Mouse (Mus musculus) ES-Bruce4 (cell line): Measurements from ENCODE around the gene Gm28042. TPM values are rescaled to one million over a fixed set of nuclear protein-coding genes. Genes with fewer than 3 reads are reported as not detected.

Experiments used
- H3K27ac ChIP-seq: 2 replicates; pipeline ENCODE4 v1.5.1; 2012; ENCODE audit warnings: low read length, inconsistent platforms; ENCODE audit not compliant: insufficient read depth
- H3K27me3 ChIP-seq: 2 replicates; pipeline ENCODE4 v1.6.1; 2012; ENCODE audit warnings: mild to moderate bottlenecking, low read length, inconsistent platforms; ENCODE audit not compliant: control insufficient read depth, poor library complexity, insufficient read depth, severe bottlenecking
- H3K36me3 ChIP-seq: 2 replicates; pipeline ENCODE4 v1.6.1; 2012; ENCODE audit warnings: inconsistent platforms, mild to moderate bottlenecking, low read length, moderate library complexity; ENCODE audit not compliant: control insufficient read depth, poor library complexity, insufficient read depth, severe bottlenecking
- H3K4me1 ChIP-seq: one replicate; pipeline ENCODE4 v1.8.1; 2011; ENCODE audit warnings: low read length; ENCODE audit not compliant: control insufficient read depth, insufficient read depth
- H3K4me3 ChIP-seq: 2 replicates; pipeline ENCODE4 v1.5.1; 2011; ENCODE audit warnings: low read depth, mild to moderate bottlenecking, low read length
- H3K9ac ChIP-seq: 2 replicates; pipeline ENCODE4 v1.6.1; 2012; ENCODE audit warnings: low read depth, mild to moderate bottlenecking, inconsistent platforms; ENCODE audit not compliant: poor library complexity, severe bottlenecking
- H3K9me3 ChIP-seq: replicated peaks from 2 replicates; pipeline ENCODE4 v1.6.1; 2012; ENCODE audit warnings: mild to moderate bottlenecking, low read length, inconsistent platforms; ENCODE audit not compliant: control insufficient read depth, poor library complexity, insufficient read depth, severe bottlenecking
- CTCF ChIP-seq: IDR thresholded peaks from one replicate; pipeline ENCODE4 v1.8.1; 2011; ENCODE audit warnings: low read depth, low read length
- EP300 ChIP-seq: IDR thresholded peaks from 2 replicates; pipeline ENCODE4 v1.6.1; 2011; ENCODE audit warnings: low read depth, low read length; ENCODE audit not compliant: insufficient read depth
- POLR2A ChIP-seq: IDR thresholded peaks from one replicate; pipeline ENCODE4 v1.8.1; 2011; ENCODE audit warnings: low read length; ENCODE audit not compliant: insufficient read depth
- polyA plus RNA-seq: library from polyadenylated mRNA; stranded (reverse); fragments of >200 nt; gene quantifications from 2 replicates; pipeline ENCODE4 v1.2.4, GENCODE M21; 2011; ENCODE audit warnings: low read depth; ENCODE audit not compliant: missing spikeins, insufficient read depth, insufficient read length

Gm28042 gene
- polyA plus RNA-seq, 1 experiment, result 3.5 TPM

GRCm38 (mm10) chr2:120006696-120007095, 20.6 kb upstream of the Gm28042 start:
- H3K9me3 ChIP-seq, result no peaks in the 10 kb centered on the region
- no peak overlapping the region for H3K4me3 ChIP-seq
- H3K9ac ChIP-seq, result no peak overlapping the region
- no peaks in the 10 kb centered on the region for H3K27me3 ChIP-seq
- peaks cover 2% of the 10 kb centered on the region for H3K4me1 ChIP-seq
- no peak overlapping the region for H3K27ac ChIP-seq
- H3K36me3 ChIP-seq, result no peaks in the 10 kb centered on the region
- TF ChIP-seq POLR2A (no peak), CTCF (no peak), EP300 (no peak)

GRCm38 (mm10) chr2:120007680-120008210, 19.5 kb upstream of the Gm28042 start:
- H3K27me3 ChIP-seq, result no peaks in the 10 kb centered on the region
- no peak overlapping the region for H3K9ac ChIP-seq
- no peaks in the 10 kb centered on the region for H3K9me3 ChIP-seq
- H3K27ac ChIP-seq, result no peak overlapping the region
- H3K4me1 ChIP-seq, result peaks cover 2% of the 10 kb centered on the region
- TF ChIP-seq CTCF (no peak), EP300 (no peak), POLR2A (no peak)
- no peaks in the 10 kb centered on the region for H3K36me3 ChIP-seq
- no peak overlapping the region for H3K4me3 ChIP-seq

GRCm38 (mm10) chr2:120008672-120009071, 18.6 kb upstream of the Gm28042 start:
- H3K27ac ChIP-seq, result no peak overlapping the region
- H3K9me3 ChIP-seq, result no peaks in the 10 kb centered on the region
- H3K9ac ChIP-seq, result no peak overlapping the region
- no peaks in the 10 kb centered on the region for H3K36me3 ChIP-seq
- H3K4me1 ChIP-seq, result peaks cover 2% of the 10 kb centered on the region
- H3K4me3 ChIP-seq, result no peak overlapping the region
- H3K27me3 ChIP-seq, result no peaks in the 10 kb centered on the region
- TF ChIP-seq CTCF, result no peak

- Histone ChIP-seq H3K4me1 (peaks cover 2% of the 10 kb centered on the region), H3K4me3 (no peak overlapping the region), H3K36me3 (no peaks in the 10 kb centered on the region), H3K9me3 (no peaks in the 10 kb centered on the region), H3K9ac (no peak overlapping the region), H3K27me3 (no peaks in the 10 kb centered on the region), H3K27ac (no peak overlapping the region)
- TF ChIP-seq POLR2A, result no peak
- TF ChIP-seq CTCF, result peak; percentile 20
Observed at GRCm38 (mm10) chr2:120011462-120012200, 15.7 kb upstream of the Gm28042 start.

- no peaks in the 10 kb centered on the region for H3K27me3 ChIP-seq
- H3K27ac ChIP-seq, result no peak overlapping the region
- no peak overlapping the region for H3K9ac ChIP-seq
- H3K9me3 ChIP-seq, result no peaks in the 10 kb centered on the region
- no peaks in the 10 kb centered on the region for H3K36me3 ChIP-seq
- H3K4me1 ChIP-seq, result no peaks in the 10 kb centered on the region
- TF ChIP-seq CTCF (no peak), EP300 (no peak), POLR2A (no peak)
- H3K4me3 ChIP-seq, result no peak overlapping the region
Observed at GRCm38 (mm10) chr2:120012924-120013323, 14.4 kb upstream of the Gm28042 start.

GRCm38 (mm10) chr2:120013831-120014486, 13.3 kb upstream of the Gm28042 start:
- no peak for TF ChIP-seq EP300
- TF ChIP-seq CTCF, result no peak
- TF ChIP-seq POLR2A, result no peak
- H3K36me3 ChIP-seq, result no peaks in the 10 kb centered on the region
- no peaks in the 10 kb centered on the region for H3K9me3 ChIP-seq
- H3K4me1 ChIP-seq, result no peaks in the 10 kb centered on the region
- H3K27ac ChIP-seq, result no peak overlapping the region
- H3K27me3 ChIP-seq, result no peaks in the 10 kb centered on the region
- H3K9ac ChIP-seq, result no peak overlapping the region
- H3K4me3 ChIP-seq, result no peak overlapping the region
